Mouse (Mus musculus) liver, adult 2 months (tissue): ENCODE measurements around the gene Fam20c.

Experiments
- CTCF ChIP-seq: fragments of 200-500 bp; IDR thresholded peaks from 2 replicates; pipeline ENCODE4 v1.5.1; 2011; ENCODE audit warnings: low read depth, low read length, control low read depth
- POLR2A ChIP-seq: fragments of 200-500 bp; IDR thresholded peaks from 2 replicates; pipeline ENCODE4 v1.6.1; 2011; ENCODE audit warnings: low read length, control low read depth; ENCODE audit not compliant: insufficient read depth; ENCODE audit errors: extremely low read depth

DNA sequence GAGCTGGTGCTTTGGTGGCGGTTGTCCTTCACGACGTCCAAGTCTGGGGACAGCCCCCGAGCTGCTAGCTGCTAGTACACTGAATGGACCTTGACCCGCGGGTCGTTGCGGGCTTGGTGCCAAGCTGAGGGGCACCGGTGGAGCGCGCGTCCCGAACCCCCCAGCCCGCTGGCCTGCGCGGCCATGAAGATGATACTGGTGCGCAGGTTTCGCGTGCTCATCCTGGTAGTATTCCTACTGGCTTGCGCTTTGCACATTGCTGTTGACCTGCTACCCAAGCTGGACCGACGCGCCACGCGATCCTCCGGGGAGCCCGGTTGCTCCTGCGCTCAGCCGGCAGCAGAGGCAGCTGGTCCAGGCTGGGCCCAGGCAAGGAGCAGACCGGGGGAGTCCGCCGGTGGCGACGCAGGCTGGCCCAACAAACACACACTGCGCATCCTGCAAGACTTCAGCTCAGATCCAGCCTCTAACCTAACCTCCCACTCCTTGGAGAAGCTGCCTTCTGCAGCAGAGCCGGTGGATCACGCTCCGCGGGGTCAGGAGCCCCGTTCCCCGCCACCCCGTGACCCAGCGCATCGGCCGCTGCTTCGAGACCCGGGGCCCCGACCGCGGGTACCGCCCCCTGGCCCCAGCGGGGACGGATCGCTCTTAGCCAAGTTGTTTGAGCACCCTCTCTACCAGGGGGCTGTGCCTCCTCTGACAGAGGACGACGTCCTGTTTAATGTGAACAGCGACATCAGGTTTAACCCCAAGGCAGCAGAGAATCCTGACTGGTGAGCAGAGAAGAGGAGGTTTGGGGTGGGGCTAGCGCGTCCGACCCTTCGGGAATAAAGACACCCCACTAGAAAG is 1.4 kb downstream of the Fam20c start:
- TF ChIP-seq CTCF (no peak), POLR2A (no peak)
